Mouse (Mus musculus): ENCODE results near the gene Myl6b. TPM values are rescaled to one million over a fixed set of nuclear protein-coding genes. Genes with fewer than 3 reads are reported as not detected.

Gene Myl6b
- total and polyA plus RNA-seq, 3 experiments: 0.39 to 3.9 (median 2.5) TPM

GRCm38 (mm10) chr10:128487861-128488712, 10.4 kb downstream of the Myl6b start:
- Histone ChIP-seq H3K27me3 (replicated peaks) (no peaks in the 10 kb centered on the region), H3K79me2 (replicated peaks; ENCODE audit: control insufficient read depth, extremely low read depth, insufficient read depth, poor library complexity, severe bottlenecking) (peaks cover 15% of the 10 kb centered on the region), H3K36me3 (replicated peaks in 1 of 2; ENCODE audit: control insufficient read depth in 1 of 2, insufficient read depth in 1 of 2, low read length in 1 of 2) (peaks cover 74 to 79% of the 10 kb centered on the region in 2 experiments), H3K9ac (ENCODE audit: insufficient read depth, low read depth) (no peak overlapping the region), H3K4me3 (replicated peaks in 1 of 3; ENCODE audit: low read depth in 2 of 3, low read length in 2 of 3, poor library complexity in 1 of 3) (no peak overlapping the region), H3K4me2 (ENCODE audit: insufficient read depth, low read depth, poor library complexity, severe bottlenecking) (no peak overlapping the region), H3K4me1 (ENCODE audit: control insufficient read depth in 1 of 2, insufficient read depth in 2 of 2) (peaks cover 9 to 13% of the 10 kb centered on the region in 2 experiments; a peak in 3 of 4 replicates), H3K9me3 (replicated peaks; ENCODE audit: low read length) (no peaks in the 10 kb centered on the region), H3K27ac (ENCODE audit: insufficient read depth, low read depth) (no peak overlapping the region)
- no peak for DNase-seq (ENCODE audit: extremely low read depth)
- TF ChIP-seq ZNF384 (IDR thresholded peaks at IDR 0.05; ENCODE audit: low read depth, low read length) (no peak), SMC3 (IDR thresholded peaks at IDR 0.05; ENCODE audit: low read depth, low read length) (no peak), USF1 (IDR thresholded peaks at IDR 0.05; ENCODE audit: low read depth, low read length) (no peak), IRF4 (IDR thresholded peaks at IDR 0.05; ENCODE audit: low read depth, low read length) (no peak), PAX5 (IDR thresholded peaks at IDR 0.05; ENCODE audit: low read length) (no peak), TBP (conservative IDR thresholded peaks at IDR 0.05; ENCODE audit: low read depth, low read length) (no peak), CHD1 (IDR thresholded peaks at IDR 0.05; ENCODE audit: low read depth, low read length) (no peak)
- dilution Hi-C loops (cut with MboI; ENCODE audit: extremely low pct_ligation_motif_present, extremely low pct_unique_long_range_greater_than_20kb, low sequenced_read_pairs) (no loop called here), in situ Hi-C loops (cut with MboI; ENCODE audit: low pct_ligation_motif_present, low pct_unique_long_range_greater_than_20kb, low sequenced_read_pairs) (no loop called here)

GRCm38 (mm10) chr10:128486370-128486769, 12.1 kb downstream of the Myl6b start:
- Histone ChIP-seq H3K27me3 (replicated peaks) (no peaks in the 10 kb centered on the region), H3K4me3 (replicated peaks in 1 of 3; ENCODE audit: low read depth in 2 of 3, low read length in 2 of 3, poor library complexity in 1 of 3) (no peak overlapping the region), H3K36me3 (replicated peaks in 1 of 2; ENCODE audit: control insufficient read depth in 1 of 2, insufficient read depth in 1 of 2, low read length in 1 of 2) (peaks cover 81 to 86% of the 10 kb centered on the region in 2 experiments), H3K4me2 (ENCODE audit: insufficient read depth, low read depth, poor library complexity, severe bottlenecking) (no peak overlapping the region), H3K9me3 (replicated peaks; ENCODE audit: low read length) (no peaks in the 10 kb centered on the region), H3K4me1 (ENCODE audit: control insufficient read depth in 1 of 2, insufficient read depth in 2 of 2) (peaks cover 0 to under 1% of the 10 kb centered on the region in 2 experiments; a peak in 1 of 4 replicates), H3K9ac (ENCODE audit: insufficient read depth, low read depth) (no peak overlapping the region), H3K27ac (ENCODE audit: insufficient read depth, low read depth) (no peak overlapping the region), H3K79me2 (replicated peaks; ENCODE audit: control insufficient read depth, extremely low read depth, insufficient read depth, poor library complexity, severe bottlenecking) (0 out of 2 replicates have a peak, but pooled peaks cover 3% of the 10 kb centered on the region)
- dilution Hi-C loops (cut with MboI; ENCODE audit: extremely low pct_ligation_motif_present, extremely low pct_unique_long_range_greater_than_20kb, low sequenced_read_pairs) (no loop called here), in situ Hi-C loops (cut with MboI; ENCODE audit: low pct_ligation_motif_present, low pct_unique_long_range_greater_than_20kb, low sequenced_read_pairs) (no loop called here)
- no peak for DNase-seq (ENCODE audit: extremely low read depth)
- no peak for TF ChIP-seq KAT2A (IDR thresholded peaks at IDR 0.05; ENCODE audit: insufficient replicate concordance, low read length)
- no peak for TF ChIP-seq USF2 (conservative IDR thresholded peaks at IDR 0.05; ENCODE audit: low read depth, low read length)
- no peak for TF ChIP-seq ETS1 (conservative IDR thresholded peaks at IDR 0.05; ENCODE audit: low read depth, low read length)
- TF ChIP-seq ELF1 (IDR thresholded peaks at IDR 0.05; ENCODE audit: low read depth, low read length): no peak
- no peak for TF ChIP-seq CHD2 (IDR thresholded peaks at IDR 0.05; ENCODE audit: low read length)
- no peak for TF ChIP-seq ZNF384 (IDR thresholded peaks at IDR 0.05; ENCODE audit: low read depth, low read length)
- no peak for TF ChIP-seq SIN3A (IDR thresholded peaks at IDR 0.05; ENCODE audit: low read length)
- no peak for TF ChIP-seq JUN (IDR thresholded peaks at IDR 0.05; ENCODE audit: insufficient read depth, low read depth, low read length)
- no peak for TF ChIP-seq MYC (IDR thresholded peaks at IDR 0.05; ENCODE audit: low read depth, low read length)
- TF ChIP-seq NRF1 (IDR thresholded peaks at IDR 0.05; ENCODE audit: low read depth, low read length): no peak
- no peak for TF ChIP-seq IRF4 (IDR thresholded peaks at IDR 0.05; ENCODE audit: low read depth, low read length)
- TF ChIP-seq MAX (IDR thresholded peaks at IDR 0.05; ENCODE audit: low read length): no peak
- no peak for TF ChIP-seq POLR2A (IDR thresholded peaks at IDR 0.05; ENCODE audit: low read depth, low read length)
- no peak for TF ChIP-seq E2F4 (IDR thresholded peaks at IDR 0.05; ENCODE audit: insufficient replicate concordance, low read depth, low read length)
- no peak for TF ChIP-seq USF1 (IDR thresholded peaks at IDR 0.05; ENCODE audit: low read depth, low read length)
- TF ChIP-seq CHD1 (IDR thresholded peaks at IDR 0.05; ENCODE audit: low read depth, low read length): no peak
- no peak for TF ChIP-seq UBTF (IDR thresholded peaks at IDR 0.05; ENCODE audit: low read depth, low read length)
- TF ChIP-seq GABPA (IDR thresholded peaks at IDR 0.05; ENCODE audit: insufficient replicate concordance, low read depth, low read length): no peak
- no peak for TF ChIP-seq JUND (conservative IDR thresholded peaks at IDR 0.05; ENCODE audit: low read depth, low read length)
- TF ChIP-seq TCF12 (IDR thresholded peaks at IDR 0.05; ENCODE audit: low read depth, low read length): no peak

Measured in CH12.LX (cell line).